Mouse (Mus musculus): ENCODE measurements around the gene Hormad2.

The Hormad2 gene

GRCm38 (mm10) chr11:4451116-4451515, 10.2 kb upstream of the Hormad2 start:
- no peak for ATAC-seq (ENCODE audit: insufficient number of reproducible peaks, low FRiP score, low TSS enrichment)

- no peak for ATAC-seq (ENCODE audit: insufficient number of reproducible peaks, low FRiP score, low TSS enrichment)
Measured at GRCm38 (mm10) chr11:4446195-4446868, 5.4 kb upstream of the Hormad2 start.

GRCm38 (mm10) chr11:4442280-4442679, 1.4 kb upstream of the Hormad2 start:
- ATAC-seq (ENCODE audit: insufficient number of reproducible peaks, low FRiP score, low TSS enrichment), result no peak

- no peak for ATAC-seq (ENCODE audit: insufficient number of reproducible peaks, low FRiP score, low TSS enrichment)
Measured at GRCm38 (mm10) chr11:4438211-4438610, 2.7 kb downstream of the Hormad2 start.

- no peak for ATAC-seq (ENCODE audit: insufficient number of reproducible peaks, low FRiP score, low TSS enrichment)
Measured at GRCm38 (mm10) chr11:4437318-4437717, 3.6 kb downstream of the Hormad2 start.

- no peak for ATAC-seq (ENCODE audit: insufficient number of reproducible peaks, low FRiP score, low TSS enrichment)
Measured at GRCm38 (mm10) chr11:4436631-4437030, 4.3 kb downstream of the Hormad2 start.

GRCm38 (mm10) chr11:4434461-4434860, 6.4 kb downstream of the Hormad2 start:
- ATAC-seq (ENCODE audit: insufficient number of reproducible peaks, low FRiP score, low TSS enrichment), result no peak

- no peak for ATAC-seq (ENCODE audit: insufficient number of reproducible peaks, low FRiP score, low TSS enrichment)
Measured at GRCm38 (mm10) chr11:4423818-4424217, 17.1 kb downstream of the Hormad2 start.

GRCm38 (mm10) chr11:4422494-4423425, 18.1 kb downstream of the Hormad2 start:
- no peak for ATAC-seq (ENCODE audit: insufficient number of reproducible peaks, low FRiP score, low TSS enrichment)

GRCm38 (mm10) chr11:4421933-4422488, 18.9 kb downstream of the Hormad2 start:
- no peak for ATAC-seq (ENCODE audit: insufficient number of reproducible peaks, low FRiP score, low TSS enrichment)

- ATAC-seq (ENCODE audit: insufficient number of reproducible peaks, low FRiP score, low TSS enrichment), result no peak
Measured at GRCm38 (mm10) chr11:4417986-4418385, 22.9 kb downstream of the Hormad2 start.

- no peak for ATAC-seq (ENCODE audit: insufficient number of reproducible peaks, low FRiP score, low TSS enrichment)
Measured at GRCm38 (mm10) chr11:4412294-4412693, 28.6 kb downstream of the Hormad2 start.

- ATAC-seq (ENCODE audit: insufficient number of reproducible peaks, low FRiP score, low TSS enrichment), result no peak
Measured at GRCm38 (mm10) chr11:4404277-4404676, 36.6 kb downstream of the Hormad2 start.

GRCm38 (mm10) chr11:4403381-4403780, 37.5 kb downstream of the Hormad2 start:
- no peak for ATAC-seq (ENCODE audit: insufficient number of reproducible peaks, low FRiP score, low TSS enrichment)

- no peak for ATAC-seq (ENCODE audit: insufficient number of reproducible peaks, low FRiP score, low TSS enrichment)
Measured at GRCm38 (mm10) chr11:4401251-4401650, 39.7 kb downstream of the Hormad2 start.

- no peak for ATAC-seq (ENCODE audit: insufficient number of reproducible peaks, low FRiP score, low TSS enrichment)
Measured at GRCm38 (mm10) chr11:4394226-4394625, 46.7 kb downstream of the Hormad2 start.

- ATAC-seq (ENCODE audit: insufficient number of reproducible peaks, low FRiP score, low TSS enrichment), result no peak
Measured at GRCm38 (mm10) chr11:4388018-4388417, 52.9 kb downstream of the Hormad2 start.

- no peak for ATAC-seq (ENCODE audit: insufficient number of reproducible peaks, low FRiP score, low TSS enrichment)
Measured at GRCm38 (mm10) chr11:4382321-4382720, 58.6 kb downstream of the Hormad2 start.

- ATAC-seq (ENCODE audit: insufficient number of reproducible peaks, low FRiP score, low TSS enrichment), result no peak
Measured at GRCm38 (mm10) chr11:4379857-4380256, 61.0 kb downstream of the Hormad2 start.

GRCm38 (mm10) chr11:4366389-4366788, 74.5 kb downstream of the Hormad2 start:
- ATAC-seq (ENCODE audit: insufficient number of reproducible peaks, low FRiP score, low TSS enrichment), result no peak

- no peak for ATAC-seq (ENCODE audit: insufficient number of reproducible peaks, low FRiP score, low TSS enrichment)
Measured at GRCm38 (mm10) chr11:4355430-4355829, 85.5 kb downstream of the Hormad2 start.
